In the genomic region with DNA sequence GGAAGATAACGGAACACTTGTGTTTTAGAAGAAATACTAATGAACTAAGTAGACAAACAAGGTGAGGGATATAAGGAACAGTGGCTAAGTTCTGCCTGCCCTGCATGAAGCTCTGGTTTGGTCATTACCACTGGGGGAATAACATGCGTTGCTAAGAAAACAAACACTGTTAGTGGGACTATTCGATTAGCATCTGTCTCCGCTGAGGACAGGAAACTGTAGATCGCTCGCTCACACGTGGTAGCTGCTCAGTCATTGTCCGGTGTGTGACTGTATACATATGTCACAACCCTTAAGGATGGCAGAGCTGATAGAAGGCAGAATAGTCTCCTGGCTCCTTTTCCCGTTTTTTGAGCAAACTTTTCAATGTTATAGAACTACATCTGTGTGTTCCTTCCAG, we compare ENCODE assay signal across 15 mouse cellular contexts.
"Had no signal": no experiment of that assay in that cellular context is flagged by ENCODE, and none has a peak within 500 bp of the region (broad histone marks: within the 10 kb centered on the region; RNA-seq: fewer than 3 reads in every experiment).

No protein-coding gene starts in this region.

- H3K9ac ChIP-seq: limb, embryonic 15.5 days; liver, embryonic 13.5 days; midbrain, embryonic 15.5 days; neural tube, embryonic 12.5 days; stomach, embryonic 15.5 days had no signal

- H3K9me3 ChIP-seq: limb, embryonic 15.5 days; liver, embryonic 13.5 days; midbrain, embryonic 15.5 days; neural tube, embryonic 12.5 days; stomach, embryonic 15.5 days had no signal

- DNase-seq: kidney, adult 8-10 months; kidney, postnatal 25 days; layer of hippocampus, adult 9-11 months; layer of hippocampus, postnatal 36 days; liver, embryonic 13.5 days; lung, adult 18-20 months; lung, postnatal 10 days; right cerebral cortex, postnatal 14 days; thymus, adult 2 months; thymus, postnatal 25 days had no signal

- H3K4me3 ChIP-seq: limb, embryonic 15.5 days; liver, embryonic 13.5 days; midbrain, embryonic 15.5 days; neural tube, embryonic 12.5 days; stomach, embryonic 15.5 days had no signal

- H3K27ac ChIP-seq: limb, embryonic 15.5 days; liver, embryonic 13.5 days; midbrain, embryonic 15.5 days; neural tube, embryonic 12.5 days; stomach, embryonic 15.5 days had no signal

- H3K36me3 ChIP-seq: limb, embryonic 15.5 days; liver, embryonic 13.5 days; midbrain, embryonic 15.5 days; neural tube, embryonic 12.5 days; stomach, embryonic 15.5 days had no signal

- ATAC-seq: midbrain, embryonic 15.5 days had no signal

- H3K4me1 ChIP-seq: limb, embryonic 15.5 days; midbrain, embryonic 15.5 days; neural tube, embryonic 12.5 days; stomach, embryonic 15.5 days had no signal

- H3K27me3 ChIP-seq: limb, embryonic 15.5 days; liver, embryonic 13.5 days; midbrain, embryonic 15.5 days; neural tube, embryonic 12.5 days; stomach, embryonic 15.5 days had no signal

- H3K4me2 ChIP-seq: limb, embryonic 15.5 days; liver, embryonic 13.5 days; midbrain, embryonic 11.5 days; midbrain, embryonic 15.5 days; neural tube, embryonic 12.5 days; stomach, embryonic 15.5 days had no signal
